Mouse (Mus musculus) liver, postnatal 0 days (tissue): Measurements from ENCODE around the gene Cmya5.

ENCODE experiments used
- CTCF ChIP-seq: sonication (generic); IDR thresholded peaks from 2 replicates; pipeline ENCODE4 v1.5.1; 2016; ENCODE audit warnings: antibody characterized with exemption, low read depth
- EP300 ChIP-seq: IDR thresholded peaks from 2 replicates; pipeline ENCODE4 v1.6.1; 2016; ENCODE audit warnings: antibody characterized with exemption, low read depth, mild to moderate bottlenecking

DNA sequence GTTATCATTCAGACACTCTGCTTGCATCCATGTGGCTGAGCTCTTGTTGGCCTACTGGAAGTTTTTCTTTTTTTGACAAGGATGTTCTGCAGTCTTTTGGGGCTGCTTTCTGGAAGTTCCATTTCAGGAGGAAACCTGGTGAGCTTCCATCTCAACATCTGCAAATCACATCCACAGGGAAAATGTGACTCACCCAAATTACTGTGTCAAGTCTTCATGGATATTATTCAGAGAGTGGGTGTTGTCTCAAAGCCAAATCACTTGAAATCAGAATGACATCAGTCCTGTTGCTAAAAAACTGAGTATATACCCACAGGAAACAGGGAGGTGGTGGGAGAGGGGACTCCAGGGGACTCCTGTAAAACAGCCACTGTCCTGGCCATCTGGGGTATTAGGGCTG, 149.8 kb downstream of the Cmya5 start:
- no peak for TF ChIP-seq CTCF
- TF ChIP-seq EP300: no peak
